Mouse (Mus musculus): ENCODE results near the gene Itgal.
"Not testable (repeated sequence)": the region's sequence is repeated elsewhere in the genome, so short reads cannot be mapped to it uniquely, and the experiment has no call there.

Itgal gene

GRCm38 (mm10) chr7:127296098-127296497 is at the start of gene Itgal:
Itgal (plus strand) TSS chr7:127296260.
- DNase-seq (ENCODE audit: low spot score): no peak

- not testable (repeated sequence) for DNase-seq (ENCODE audit: low spot score)
These were observed 45.5 kb upstream of the Itgal start for GRCm38 (mm10) chr7:127250511-127250910.

- DNase-seq (ENCODE audit: low spot score): no peak
These were observed 43.6 kb upstream of the Itgal start for GRCm38 (mm10) chr7:127252414-127252813.

- DNase-seq (ENCODE audit: low spot score): no peak
These were observed 42.7 kb upstream of the Itgal start for GRCm38 (mm10) chr7:127253341-127253740.

- DNase-seq (ENCODE audit: low spot score): peak; percentile 94
These were observed 42.0 kb upstream of the Itgal start for GRCm38 (mm10) chr7:127253821-127254769.

- no peak for DNase-seq (ENCODE audit: low spot score)
These were observed 41.1 kb upstream of the Itgal start for GRCm38 (mm10) chr7:127255008-127255407.

GRCm38 (mm10) chr7:127255965-127256364 is 40.1 kb upstream of the Itgal start:
- no peak for DNase-seq (ENCODE audit: low spot score)

- no peak for DNase-seq (ENCODE audit: low spot score)
These were observed 39.5 kb upstream of the Itgal start for GRCm38 (mm10) chr7:127256518-127256917.

- no peak for DNase-seq (ENCODE audit: low spot score)
These were observed 36.7 kb upstream of the Itgal start for GRCm38 (mm10) chr7:127259186-127259905.

GRCm38 (mm10) chr7:127260309-127261111 is 35.5 kb upstream of the Itgal start, which contains the start of gene Dctpp1:
Dctpp1 (minus strand) TSS chr7:127260709.
- peak; percentile 95 for DNase-seq (ENCODE audit: low spot score)

- no peak for DNase-seq (ENCODE audit: low spot score)
These were observed 33.7 kb upstream of the Itgal start for GRCm38 (mm10) chr7:127262218-127262961.

- DNase-seq (ENCODE audit: low spot score): no peak
These were observed 32.5 kb upstream of the Itgal start for GRCm38 (mm10) chr7:127263526-127263925.

GRCm38 (mm10) chr7:127270256-127270655 is 25.8 kb upstream of the Itgal start:
- no peak for DNase-seq (ENCODE audit: low spot score)

- DNase-seq (ENCODE audit: low spot score): no peak
These were observed 25.4 kb upstream of the Itgal start for GRCm38 (mm10) chr7:127270666-127271065.

GRCm38 (mm10) chr7:127271093-127271492 is 25.0 kb upstream of the Itgal start:
- DNase-seq (ENCODE audit: low spot score): no peak

- no peak for DNase-seq (ENCODE audit: low spot score)
These were observed 23.5 kb upstream of the Itgal start for GRCm38 (mm10) chr7:127272566-127272965.

GRCm38 (mm10) chr7:127273118-127273923 is 22.7 kb upstream of the Itgal start:
- no peak for DNase-seq (ENCODE audit: low spot score)

- DNase-seq (ENCODE audit: low spot score): peak; percentile 91
These were observed 21.9 kb upstream of the Itgal start, which contains the start of gene Sephs2 for GRCm38 (mm10) chr7:127273925-127274789. Sephs2 (minus strand) TSS chr7:127274055.

- DNase-seq (ENCODE audit: low spot score): no peak
These were observed 19.5 kb upstream of the Itgal start for GRCm38 (mm10) chr7:127276519-127276961.

Data from ovary, postnatal 36 days (tissue).